Mouse (Mus musculus) left cerebral cortex, postnatal 25 days (tissue): ENCODE results near the gene Dact1. TPM values are rescaled to one million over a fixed set of nuclear protein-coding genes. Genes with fewer than 3 reads are reported as not detected.

ENCODE experiments used
- DNase-seq, 2 experiments: peaks; one replicate each; pipeline ENCODE4 v3.0.0; 2022; ENCODE audit warnings: low spot score in 2 of 2, mixed read lengths in 1 of 2
- intact Hi-C: fragments of 180-260 bp; cut with DNase I; formaldehyde crosslinking; loops from one replicate; pipeline ENCODE4 v1.15.1; 2025
- total RNA-seq, 2 experiments: library from RNA; stranded (reverse); gene quantifications; 2 replicates each; pipeline ENCODE4 v1.2.3; 2021

Gene Dact1
- total RNA-seq, 2 experiments from 2014 or later = 10.3 to 10.5 TPM

DNA sequence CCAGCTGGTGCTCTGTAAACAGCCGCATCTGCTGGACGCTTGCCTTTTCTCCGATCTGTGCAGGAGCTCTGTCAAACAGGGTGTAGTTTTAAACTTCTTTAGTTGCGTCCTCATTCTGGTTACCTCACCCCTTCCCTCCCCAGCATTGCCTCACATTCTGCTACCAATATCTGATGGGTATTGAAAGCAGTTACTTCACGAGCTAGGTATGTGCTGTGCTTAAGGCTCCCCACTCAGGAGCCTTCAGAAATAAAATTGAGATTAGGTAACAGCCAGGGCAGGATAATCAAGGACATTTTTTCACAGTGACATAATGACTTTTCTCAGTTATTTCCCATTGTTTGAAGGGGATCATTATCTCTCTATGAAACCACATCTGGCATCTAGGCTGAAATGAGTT is 23.9 kb downstream of the Dact1 start:
- no peak for DNase-seq
- intact Hi-C loops = no loop called here

DNA sequence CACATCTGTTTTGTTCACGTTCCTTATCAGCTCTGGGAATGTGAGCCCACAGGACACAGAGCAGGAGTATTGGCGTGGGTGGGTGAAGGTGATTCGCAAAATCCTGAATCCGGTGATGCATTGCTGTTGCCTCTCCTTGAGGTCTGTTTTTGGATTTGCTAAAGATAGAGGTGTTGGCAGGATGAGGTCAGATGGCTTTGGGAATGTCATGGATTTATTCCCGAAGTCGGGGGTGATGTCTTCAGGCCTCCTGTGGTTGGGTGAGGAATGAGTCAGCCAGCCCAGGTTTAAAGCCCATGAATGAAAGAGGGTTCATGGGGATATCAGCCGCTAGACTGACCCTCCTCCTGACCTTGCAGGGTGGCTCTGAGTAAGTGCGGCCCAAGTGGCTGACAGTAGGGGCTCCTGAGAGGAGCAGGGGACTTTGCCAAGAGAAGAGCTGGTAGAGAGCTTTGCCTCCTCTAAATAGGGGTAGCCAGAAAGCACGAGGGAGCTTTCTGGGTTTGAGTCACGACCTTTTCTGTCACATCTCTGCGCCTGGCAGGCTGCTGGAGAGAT is 27.4 kb downstream of the Dact1 start:
- no peak for DNase-seq
- intact Hi-C loops = no loop called here

DNA sequence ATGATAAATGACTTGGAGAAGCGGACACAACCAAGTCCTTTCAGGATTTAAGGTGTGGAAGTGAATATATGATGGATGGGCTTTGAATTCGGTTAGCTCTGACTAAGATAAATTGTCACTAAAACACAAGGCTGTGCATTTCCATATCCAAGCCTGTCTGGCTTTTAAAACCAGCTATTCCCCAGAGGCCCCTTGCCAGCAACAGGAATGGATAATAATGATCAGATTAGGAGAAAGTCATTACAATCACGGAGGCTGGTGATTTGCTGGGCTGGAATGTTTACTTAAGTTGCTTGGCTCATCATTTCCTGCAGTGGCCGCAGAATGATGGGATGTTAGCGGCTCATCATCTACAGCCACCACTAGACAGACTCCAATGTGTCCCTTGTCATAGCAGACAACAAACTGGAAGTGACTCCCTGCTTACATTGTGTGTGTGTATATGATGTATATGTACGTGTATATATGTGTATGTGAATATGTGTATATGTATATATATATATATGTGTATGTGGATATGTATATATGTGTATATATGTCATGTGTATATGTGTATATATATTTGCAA is 28.3 kb downstream of the Dact1 start:
- no peak for DNase-seq
- intact Hi-C loops = no loop called here

DNA sequence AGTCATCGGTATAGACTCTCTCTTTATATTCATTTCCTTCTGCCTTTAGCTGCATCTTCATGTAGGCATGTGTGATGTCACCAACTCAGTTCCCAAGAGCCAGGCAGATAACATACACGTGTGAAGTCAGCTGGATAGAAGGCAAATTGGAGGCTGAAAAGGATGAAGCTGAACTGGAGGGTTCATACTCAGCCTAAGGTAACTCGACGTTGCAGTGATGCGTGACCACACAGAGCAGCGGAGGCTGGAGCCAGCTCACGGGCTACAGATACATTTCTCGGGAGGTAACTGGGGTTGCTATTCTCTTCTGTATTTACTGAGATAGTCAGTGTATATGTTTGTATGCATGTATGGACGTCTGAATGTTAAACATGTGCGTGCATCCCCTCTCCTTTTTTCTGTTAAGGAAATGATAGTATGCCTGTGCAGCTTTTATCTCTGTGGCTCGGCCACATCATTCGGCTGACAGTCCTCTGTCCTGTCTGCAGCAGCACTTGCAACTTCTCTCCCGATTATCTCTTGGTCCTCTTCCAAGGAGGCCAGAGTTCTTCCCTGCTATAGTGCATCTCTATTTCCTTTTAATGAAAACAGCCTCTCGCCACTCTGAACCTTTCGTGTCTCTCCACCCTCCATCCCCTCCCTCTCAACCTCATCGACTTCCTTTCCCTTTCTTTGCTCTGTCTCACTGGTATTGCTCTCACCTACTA is 29.6 kb downstream of the Dact1 start:
- intact Hi-C loops = no loop called here
- no peak for DNase-seq

DNA sequence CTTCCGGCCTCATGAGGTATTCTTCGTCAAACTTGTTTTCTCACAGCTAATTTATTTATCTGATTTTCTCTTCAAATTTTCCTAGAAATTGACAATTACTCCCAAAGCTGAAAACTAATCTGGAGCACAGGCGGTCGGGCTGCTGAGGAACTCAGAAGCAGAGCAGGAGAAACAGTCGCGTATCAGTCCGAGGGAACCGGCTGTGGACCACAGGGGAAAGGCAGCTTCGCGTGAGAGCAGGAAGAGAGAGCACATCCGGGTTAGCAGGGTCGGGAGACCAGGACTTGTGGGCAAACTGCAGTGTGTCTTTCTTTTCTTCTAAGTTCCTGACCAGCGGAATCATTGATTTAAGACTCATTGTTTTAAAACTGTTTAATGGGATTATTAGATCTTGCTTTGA is 32.7 kb downstream of the Dact1 start:
- intact Hi-C loops = no loop called here
- DNase-seq = no peak

DNA sequence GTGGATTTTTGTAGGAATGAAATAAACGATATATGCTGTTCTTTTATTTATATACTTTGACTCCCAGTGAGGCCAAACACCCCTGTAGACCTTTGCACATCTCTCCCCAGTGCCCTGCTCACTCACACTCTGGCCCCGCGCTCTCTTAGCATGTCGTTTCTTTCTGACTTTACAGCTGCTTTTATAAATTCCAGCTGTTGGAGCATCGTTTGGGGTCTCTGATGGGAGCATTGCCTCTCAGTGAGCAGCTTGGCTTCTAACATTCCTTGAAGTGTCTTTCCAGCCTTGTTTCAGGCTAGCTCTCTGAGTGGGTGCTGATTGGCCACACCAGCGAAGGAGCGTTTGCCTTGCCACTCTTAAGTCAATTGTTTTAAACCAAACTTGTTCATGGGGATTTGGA is 35.8 kb downstream of the Dact1 start:
- no peak for DNase-seq
- intact Hi-C loops = no loop called here

DNA sequence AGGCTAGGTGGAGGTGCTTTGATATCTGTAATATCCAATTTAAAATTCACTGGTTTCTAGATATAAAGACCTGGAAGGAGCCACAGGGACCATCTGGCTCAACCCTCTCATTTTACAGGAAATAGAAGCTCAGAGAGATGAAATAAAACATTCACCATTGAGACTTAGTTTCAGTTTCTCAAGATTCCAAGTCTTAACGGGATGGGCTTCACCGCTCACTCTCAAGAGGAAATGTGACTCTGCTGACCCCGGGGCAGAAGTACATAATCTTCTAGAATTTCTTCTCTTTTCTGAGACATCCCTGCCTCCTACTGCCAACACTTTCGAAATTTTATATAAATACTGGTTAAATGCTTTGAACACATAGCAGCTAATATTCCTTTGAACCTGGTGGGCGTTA is 36.4 kb downstream of the Dact1 start:
- intact Hi-C loops = no loop called here
- DNase-seq = no peak

DNA sequence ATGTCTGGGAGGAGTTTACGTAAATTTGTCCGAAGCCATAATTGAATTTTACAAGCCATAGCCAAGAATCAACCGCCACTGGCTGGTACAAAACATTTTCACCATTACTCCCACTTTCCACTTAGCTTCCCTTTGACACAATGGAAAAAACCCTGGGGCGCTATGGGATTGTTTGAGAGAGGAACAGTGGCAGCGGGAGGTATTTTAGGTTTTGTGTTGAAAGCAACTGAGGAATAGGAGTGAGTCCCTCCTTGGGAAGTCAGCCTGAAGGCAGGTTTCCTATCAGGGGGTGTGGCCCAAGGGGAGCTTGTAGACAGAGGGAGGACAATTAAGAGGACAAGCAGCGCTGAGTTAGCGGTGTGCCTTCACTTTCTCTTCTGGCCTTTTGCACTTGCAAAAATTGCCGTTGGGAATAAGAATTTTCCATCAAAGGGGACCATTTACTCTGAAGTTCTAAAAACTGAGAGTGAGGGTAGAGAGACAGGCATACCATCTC is 38.8 kb downstream of the Dact1 start:
- DNase-seq = no peak
- intact Hi-C loops = no loop called here

DNA sequence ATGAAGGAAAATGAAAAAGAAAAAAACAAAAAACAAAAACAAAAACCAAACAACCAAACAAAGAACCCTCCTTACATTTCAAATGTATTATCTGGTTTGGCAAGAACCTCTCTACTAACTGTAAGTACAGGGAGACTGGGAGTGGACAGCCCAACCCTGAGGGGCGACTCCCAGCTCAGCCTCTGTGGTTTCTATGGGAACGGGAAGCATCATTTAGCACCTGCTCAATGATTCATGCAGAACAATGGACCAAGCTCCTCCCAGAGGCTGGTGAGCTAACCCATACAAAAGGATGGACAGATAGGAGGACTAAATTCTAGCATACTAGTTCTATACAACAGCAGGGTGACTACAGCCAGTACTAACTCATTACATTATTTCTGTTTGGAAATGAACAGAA is 40.4 kb downstream of the Dact1 start:
- intact Hi-C loops = no loop called here
- DNase-seq = no peak

DNA sequence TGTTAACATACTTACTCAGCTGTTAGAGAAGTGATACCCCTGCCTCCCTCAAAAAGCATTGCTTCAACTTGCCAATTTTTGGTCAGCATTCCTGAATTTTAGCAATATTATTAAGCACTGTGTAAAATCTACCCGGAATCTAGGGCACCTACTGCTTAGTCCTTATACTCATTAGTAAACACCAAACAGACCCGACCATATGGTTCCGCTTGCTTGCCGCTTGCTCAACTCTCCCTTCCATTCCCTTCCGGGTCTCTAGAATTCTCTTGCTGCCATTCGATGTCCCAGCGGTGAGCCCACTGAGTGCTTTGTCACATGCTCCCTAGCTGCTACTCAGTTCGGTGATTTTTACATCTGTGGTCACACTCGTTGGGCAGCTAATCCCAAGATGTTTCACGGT is 45.0 kb downstream of the Dact1 start:
- DNase-seq = no peak
- intact Hi-C loops = no loop called here

DNA sequence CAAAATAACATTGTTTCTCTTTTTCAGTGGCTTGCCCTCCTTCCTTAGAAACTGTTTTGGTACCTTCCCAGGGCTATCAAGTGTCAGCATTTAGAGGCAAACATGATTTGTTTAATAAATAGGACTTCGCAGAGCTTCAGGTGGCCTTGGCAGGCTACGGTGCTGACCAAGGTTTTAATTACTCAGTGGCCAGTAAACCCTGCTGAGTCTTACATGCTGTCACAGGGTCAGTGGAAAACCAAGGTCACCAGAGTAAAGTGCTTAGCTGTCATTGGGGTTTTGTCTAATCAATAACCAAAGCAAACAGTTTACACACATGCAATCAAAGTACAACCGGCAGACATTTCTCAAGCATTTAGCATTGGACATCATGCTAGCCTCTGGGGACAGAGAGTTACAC is 45.4 kb downstream of the Dact1 start:
- intact Hi-C loops = no loop called here

DNA sequence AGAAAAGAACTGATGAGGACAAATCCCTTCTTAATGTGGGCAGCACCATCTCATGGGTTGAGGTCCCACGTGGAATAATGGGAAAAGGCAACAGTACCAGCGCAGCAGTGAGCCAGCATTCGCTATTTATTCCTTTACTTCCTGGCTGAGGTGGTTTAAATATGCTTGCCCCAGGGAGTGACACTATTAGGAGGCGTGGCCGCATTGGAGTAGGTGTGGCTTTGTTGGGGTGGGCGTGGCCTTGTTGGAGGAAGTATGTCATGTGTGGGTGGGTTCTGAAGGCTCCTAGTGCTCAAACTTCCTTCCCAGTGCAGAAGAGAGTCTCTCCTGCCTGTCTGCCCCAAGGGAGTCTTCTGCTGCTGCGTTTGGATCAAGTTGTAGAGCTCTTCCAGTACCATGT is 51.9 kb downstream of the Dact1 start:
- intact Hi-C loops = no loop called here
- DNase-seq = no peak

More for the DNA sequence above, 45.4 kb downstream of the Dact1 start:
- DNase-seq = no peak

DNA sequence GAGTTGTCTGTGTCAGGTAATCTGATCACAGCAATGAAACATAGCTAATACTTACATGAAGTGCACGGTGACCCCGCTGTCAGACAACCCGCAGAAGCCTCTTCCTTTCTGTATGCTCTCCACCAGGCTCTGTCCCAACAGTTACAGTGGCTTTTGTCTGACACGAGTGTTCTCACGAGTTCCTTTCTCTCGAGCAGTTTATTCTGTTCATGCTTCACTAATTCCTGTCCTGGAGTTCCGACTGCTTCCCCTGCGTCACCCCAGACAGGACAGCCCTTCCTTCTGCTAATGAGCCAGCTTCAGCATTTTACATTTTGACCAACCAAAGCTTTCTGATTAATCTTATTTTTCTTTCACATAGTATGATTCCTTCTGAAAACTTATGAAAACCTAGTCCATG is 52.7 kb downstream of the Dact1 start:
- intact Hi-C loops = no loop called here
- DNase-seq = no peak

DNA sequence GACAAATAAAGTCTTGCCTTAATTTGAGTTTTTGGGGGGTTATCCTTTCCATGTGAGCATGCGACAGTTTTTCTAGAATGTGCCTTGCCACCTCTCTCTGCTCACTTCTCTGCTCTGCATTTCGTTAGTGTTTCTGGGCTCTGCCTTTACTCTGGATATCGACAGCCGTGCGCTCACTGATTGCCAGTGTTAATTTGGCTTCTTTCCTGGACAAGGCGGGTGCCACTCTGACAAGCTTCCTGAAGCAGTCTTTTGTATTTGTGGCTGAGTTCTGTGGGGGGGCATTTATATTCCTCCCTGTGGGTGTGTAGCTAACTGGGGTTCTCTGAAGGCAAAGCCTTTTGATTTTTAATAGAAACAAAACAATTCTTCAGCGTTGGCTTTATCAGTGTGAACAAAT is 54.4 kb downstream of the Dact1 start:
- intact Hi-C loops = no loop called here
- no peak for DNase-seq

DNA sequence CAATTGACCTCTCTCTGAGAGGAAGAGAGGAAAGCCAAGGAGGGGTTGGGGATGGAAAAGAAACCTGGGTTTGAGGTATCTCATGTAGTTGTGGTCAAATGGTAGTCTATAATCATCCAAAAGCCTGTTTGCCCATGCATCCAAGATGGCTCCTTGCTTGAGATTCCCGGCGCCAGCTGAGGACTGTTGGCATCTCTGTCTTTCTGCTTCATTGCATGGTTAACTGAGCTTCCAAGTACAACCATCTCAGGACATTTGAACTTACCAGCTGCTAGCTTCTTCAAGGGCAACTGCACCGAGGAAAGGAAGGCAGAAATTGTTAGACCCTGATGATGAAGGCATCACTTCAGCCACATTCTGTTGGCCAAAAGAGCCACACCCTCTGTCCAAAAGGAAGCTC is 54.8 kb downstream of the Dact1 start:
- intact Hi-C loops = no loop called here
- DNase-seq = no peak

DNA sequence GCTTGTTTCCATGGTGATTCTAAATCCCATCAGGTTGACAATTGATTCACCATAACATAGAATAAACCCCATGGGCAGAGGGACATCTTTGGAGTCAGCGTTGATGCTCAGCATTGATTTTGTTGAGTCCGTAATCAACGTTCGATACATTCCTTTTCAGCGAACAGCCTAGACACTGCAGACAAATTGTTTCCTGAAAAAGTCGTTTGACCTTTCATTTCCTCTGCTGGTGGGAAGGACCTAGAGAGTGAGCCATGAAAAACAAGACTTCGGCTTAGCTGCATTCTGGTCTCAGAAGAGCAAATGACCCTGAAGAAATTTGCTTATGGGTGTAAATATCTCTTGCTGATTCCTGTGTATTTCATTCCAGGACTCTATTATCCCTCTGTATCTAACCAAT is 55.5 kb downstream of the Dact1 start:
- intact Hi-C loops = no loop called here
- no peak for DNase-seq

DNA sequence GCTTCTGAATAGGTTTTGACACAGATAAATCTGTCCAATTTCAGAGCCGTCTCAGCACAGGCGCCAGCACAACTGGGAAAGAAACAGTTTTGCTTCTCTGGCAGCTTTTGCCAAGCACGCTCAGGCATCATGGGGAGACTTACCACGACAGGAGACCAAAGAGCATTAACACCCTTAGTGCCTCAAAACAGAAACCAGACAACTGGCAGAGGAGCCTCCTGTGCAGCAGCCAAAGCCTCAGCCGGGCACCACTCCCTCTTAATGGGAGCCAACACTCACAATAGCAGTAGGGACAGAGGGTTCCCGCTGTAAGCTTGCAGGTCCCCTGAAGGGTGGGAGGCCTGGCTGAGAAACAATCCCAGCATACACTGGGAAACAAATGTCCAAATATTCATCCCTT is 56.5 kb downstream of the Dact1 start:
- intact Hi-C loops = no loop called here
- DNase-seq = peak; percentile 7 to 16

DNA sequence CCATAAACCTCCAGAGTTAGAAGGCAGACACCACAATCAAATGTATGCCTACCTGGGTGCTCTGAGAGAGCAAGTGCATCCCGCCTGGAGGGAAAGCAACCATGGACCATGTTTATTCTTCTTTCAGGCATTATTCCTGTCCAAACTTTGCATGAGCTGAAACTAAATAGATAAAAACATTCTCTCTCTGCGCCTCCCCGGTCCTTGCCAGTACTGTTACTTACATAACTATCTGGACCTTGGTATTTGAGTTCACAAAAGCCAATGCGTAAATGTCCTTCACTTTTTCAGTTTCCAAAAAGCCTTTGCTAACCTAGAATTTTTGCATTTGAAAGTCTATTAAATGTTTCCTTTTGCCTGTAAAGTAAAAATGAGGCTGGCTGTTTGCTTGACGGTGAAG is 58.9 kb downstream of the Dact1 start:
- no peak for DNase-seq
- intact Hi-C loops = no loop called here
